Mouse (Mus musculus): ENCODE data around the gene Bcas1.

Bcas1 gene

GRCm38 (mm10) chr2:170347131-170347765 is 80.4 kb downstream of the Bcas1 start:
- peak; percentile 57 for DNase-seq (ENCODE audit: low read depth, low spot score)

- no peak for DNase-seq (ENCODE audit: low read depth, low spot score)
Measured at GRCm38 (mm10) chr2:170345410-170345793, 82.2 kb downstream of the Bcas1 start.

- DNase-seq (ENCODE audit: low read depth, low spot score), result no peak
Measured at GRCm38 (mm10) chr2:170344502-170345409, 82.9 kb downstream of the Bcas1 start.

- no peak for DNase-seq (ENCODE audit: low read depth, low spot score)
Measured at GRCm38 (mm10) chr2:170343819-170344317, 83.8 kb downstream of the Bcas1 start.

GRCm38 (mm10) chr2:170343133-170343818 is 84.4 kb downstream of the Bcas1 start:
- DNase-seq (ENCODE audit: low read depth, low spot score), result peak; percentile 42

- DNase-seq (ENCODE audit: low read depth, low spot score), result no peak
Measured at GRCm38 (mm10) chr2:170342312-170342830, 85.3 kb downstream of the Bcas1 start.

- DNase-seq (ENCODE audit: low read depth, low spot score), result no peak
Measured at GRCm38 (mm10) chr2:170341179-170341578, 86.5 kb downstream of the Bcas1 start.

GRCm38 (mm10) chr2:170336266-170336760 is 91.3 kb downstream of the Bcas1 start:
- DNase-seq (ENCODE audit: low read depth, low spot score), result no peak

- DNase-seq (ENCODE audit: low read depth, low spot score), result no peak
Measured at GRCm38 (mm10) chr2:170335168-170335567, 92.5 kb downstream of the Bcas1 start.

GRCm38 (mm10) chr2:170331870-170332269 is 95.8 kb downstream of the Bcas1 start:
- DNase-seq (ENCODE audit: low read depth, low spot score), result no peak

GRCm38 (mm10) chr2:170330466-170330865 is 97.2 kb downstream of the Bcas1 start:
- DNase-seq (ENCODE audit: low read depth, low spot score), result no peak

- DNase-seq (ENCODE audit: low read depth, low spot score), result no peak
Measured at GRCm38 (mm10) chr2:170329921-170330320, 97.7 kb downstream of the Bcas1 start.

- DNase-seq (ENCODE audit: low read depth, low spot score), result peak; percentile 56
Measured at GRCm38 (mm10) chr2:170323925-170324347, 103.7 kb downstream of the Bcas1 start.

GRCm38 (mm10) chr2:170322013-170322414 is 105.6 kb downstream of the Bcas1 start:
- no peak for DNase-seq (ENCODE audit: low read depth, low spot score)

- DNase-seq (ENCODE audit: low read depth, low spot score), result no peak
Measured at GRCm38 (mm10) chr2:170321579-170321978, 106.1 kb downstream of the Bcas1 start.

GRCm38 (mm10) chr2:170319533-170320463 is 107.8 kb downstream of the Bcas1 start:
- no peak for DNase-seq (ENCODE audit: low read depth, low spot score)

- DNase-seq (ENCODE audit: low read depth, low spot score), result peak; percentile 93
Measured at GRCm38 (mm10) chr2:170318713-170319532, 108.7 kb downstream of the Bcas1 start.

- DNase-seq (ENCODE audit: low read depth, low spot score), result no peak
Measured at GRCm38 (mm10) chr2:170316774-170317173, 110.9 kb downstream of the Bcas1 start.

- no peak for DNase-seq (ENCODE audit: low read depth, low spot score)
Measured at GRCm38 (mm10) chr2:170316344-170316743, 111.3 kb downstream of the Bcas1 start.

GRCm38 (mm10) chr2:170310988-170311359 is 116.7 kb downstream of the Bcas1 start:
- DNase-seq (ENCODE audit: low read depth, low spot score), result peak; percentile 27
